Mouse (Mus musculus) liver, embryonic 13.5 days (tissue): ENCODE data around the gene Tsc1. TPM values are rescaled to one million over a fixed set of nuclear protein-coding genes. Genes with fewer than 3 reads are reported as not detected.
A peak's percentile ranks its signal among the peaks of the same experiment; 100 is the strongest.

ENCODE experiments used
- ATAC-seq: fragments of 200-750 bp; cut with Nextera tagmentation; 2 replicates; pipeline ENCODE4 v1.8.0; 2017; ENCODE audit warnings: low read depth, mild to moderate bottlenecking, moderate number of reproducible peaks, moderate library complexity
- DNase-seq: peaks from one replicate; pipeline ENCODE4 v3.0.0; 2022
- H3K27ac ChIP-seq: fragments of 300-500 bp; sonication (generic); 2 replicates; pipeline ENCODE4 v1.5.1; 2015; ENCODE audit warnings: moderate library complexity, mild to moderate bottlenecking, inconsistent platforms
- H3K27me3 ChIP-seq: fragments of 300-500 bp; sonication (generic); 2 replicates; pipeline ENCODE4 v1.6.1; 2015; ENCODE audit warnings: mild to moderate bottlenecking, inconsistent platforms
- H3K36me3 ChIP-seq: fragments of 300-500 bp; sonication (generic); 2 replicates; pipeline ENCODE4 v1.6.1; 2015; ENCODE audit warnings: mild to moderate bottlenecking, inconsistent platforms
- H3K4me1 ChIP-seq: fragments of 300-500 bp; sonication (generic); replicated peaks from 2 replicates; pipeline ENCODE4 v1.6.1; 2015; ENCODE audit warnings: inconsistent platforms
- H3K4me2 ChIP-seq: fragments of 300-500 bp; sonication (generic); 2 replicates; pipeline ENCODE4 v1.6.1; 2015; ENCODE audit warnings: inconsistent platforms, mild to moderate bottlenecking, moderate library complexity
- H3K4me3 ChIP-seq: fragments of 300-500 bp; sonication (generic); replicated peaks from 2 replicates; pipeline ENCODE4 v1.5.1; 2015; ENCODE audit warnings: mild to moderate bottlenecking, inconsistent platforms
- H3K9ac ChIP-seq: fragments of 300-500 bp; sonication (generic); 2 replicates; pipeline ENCODE4 v1.6.1; 2015; ENCODE audit warnings: mild to moderate bottlenecking, inconsistent platforms
- H3K9me3 ChIP-seq: fragments of 300-500 bp; sonication (generic); replicated peaks from 2 replicates; pipeline ENCODE4 v1.6.1; 2016; ENCODE audit warnings: inconsistent platforms
- WGBS: fragments of 180-500 bp; shearing (Covaris S2); methylation state at CpG from one replicate; pipeline ENCODE4 v1.1.7; 2015; ENCODE audit not compliant: insufficient replicate concordance; 5-methylcytosine and 5-hydroxymethylcytosine counted together
- polyA plus RNA-seq: library from polyadenylated mRNA; unstranded; fragments of >200 nt; fragmentation: Nextera tagmentation; extraction: Ambion mirVana; gene quantifications from 2 replicates; pipeline ENCODE4 v1.2.1, GENCODE M21; 2015

Gene Tsc1
- 7.8 and 8.4 TPM in 2 replicates for polyA plus RNA-seq

DNA sequence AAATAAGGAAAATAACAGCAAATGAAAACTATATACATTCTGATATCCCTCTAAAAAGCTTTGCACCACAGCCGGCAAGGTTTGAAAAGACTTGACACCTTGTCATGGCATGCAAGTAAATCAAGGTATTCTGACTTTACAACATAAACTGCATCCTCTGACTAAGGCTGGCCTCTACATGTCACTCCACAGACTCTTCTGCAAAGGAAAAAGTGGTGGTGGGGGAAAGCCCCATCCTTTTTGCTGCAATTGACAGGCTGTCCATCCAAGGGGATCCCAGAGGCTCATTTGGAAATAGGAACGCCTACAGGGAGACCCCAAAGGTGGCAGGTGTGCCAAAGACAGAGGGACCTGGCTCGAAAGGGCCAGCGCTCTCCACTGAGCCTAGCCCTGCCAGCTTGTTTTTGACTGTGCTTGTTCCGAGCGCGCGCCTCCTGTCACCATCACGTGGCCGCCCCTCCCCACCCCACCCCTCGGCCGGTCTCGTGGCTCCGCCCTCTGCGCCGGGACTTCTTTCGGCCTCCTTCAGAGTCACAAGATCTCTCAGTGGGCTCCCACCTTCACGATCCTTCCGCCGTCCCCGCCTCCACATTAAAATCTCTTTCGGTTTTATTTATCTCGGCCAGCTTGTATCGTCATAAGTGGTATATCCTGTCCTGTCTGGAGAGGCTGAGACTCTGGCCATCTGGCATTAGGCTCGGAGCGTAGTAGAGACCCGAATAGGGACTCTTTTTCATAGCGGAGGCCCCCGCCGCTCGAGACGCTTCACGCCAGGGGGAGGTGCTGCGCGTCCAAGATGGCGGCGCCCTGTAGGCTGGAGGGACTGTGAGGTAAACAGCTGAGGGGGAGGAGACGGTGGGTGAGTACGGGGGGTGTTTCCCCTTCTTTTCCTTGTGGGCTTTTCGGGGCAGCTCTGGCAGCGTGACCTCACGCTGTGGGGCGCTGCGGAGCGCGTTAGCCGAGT, at the start of gene Tsc1:
TSS of gene Tsc1 (plus strand) at position 768 of the 964 bp plus-strand sequence.
- ATAC-seq (peak; percentile 90), DNase-seq (peak; percentile 91)
- H3K4me1 ChIP-seq: peaks cover 62% of the 10 kb centered on the region
- no peaks in the 10 kb centered on the region for H3K27me3 ChIP-seq
- H3K9ac ChIP-seq: peak within 1 kb of the TSS; percentile 96
- no peaks in the 10 kb centered on the region for H3K36me3 ChIP-seq
- peak within 1 kb of the TSS; percentile 92 for H3K4me2 ChIP-seq
- peak within 1 kb of the TSS; percentile 100 for H3K4me3 ChIP-seq
- H3K9me3 ChIP-seq: no peaks in the 10 kb centered on the region
- 2% methylated on average over 47 of the region's 47 CpGs for WGBS
- H3K27ac ChIP-seq: peak within 1 kb of the TSS; percentile 90

DNA sequence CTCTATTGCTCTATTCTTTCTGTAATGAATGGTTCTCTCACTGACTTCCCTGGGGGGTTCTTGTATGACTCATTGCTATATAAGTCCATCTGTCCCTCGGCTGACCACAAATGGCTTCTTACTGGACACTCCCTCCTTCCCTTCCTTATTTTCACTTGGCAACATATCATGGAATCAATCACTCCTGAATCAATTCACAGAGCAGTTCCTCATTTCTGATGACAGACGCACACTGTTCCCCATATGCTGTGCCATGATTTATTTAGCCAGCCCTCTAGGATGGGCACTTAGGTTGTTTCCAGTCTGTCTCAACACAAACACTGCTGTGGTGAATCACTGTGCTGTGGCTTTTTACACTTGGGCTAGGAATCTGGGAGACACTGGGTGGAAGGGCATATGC, 49.5 kb upstream of the Tsc1 start:
- Histone ChIP-seq H3K36me3 (no peaks in the 10 kb centered on the region), H3K27me3 (0 out of 2 replicates have a peak, but pooled peaks cover 5% of the 10 kb centered on the region), H3K4me1 (peaks cover 46% of the 10 kb centered on the region), H3K9me3 (no peaks in the 10 kb centered on the region), H3K9ac (no peak overlapping the region), H3K27ac (no peak overlapping the region), H3K4me2 (no peak overlapping the region), H3K4me3 (no peak overlapping the region)
- WGBS: 28% methylated on average over 2 of the region's 2 CpGs
- ATAC-seq (no peak), DNase-seq (no peak)

DNA sequence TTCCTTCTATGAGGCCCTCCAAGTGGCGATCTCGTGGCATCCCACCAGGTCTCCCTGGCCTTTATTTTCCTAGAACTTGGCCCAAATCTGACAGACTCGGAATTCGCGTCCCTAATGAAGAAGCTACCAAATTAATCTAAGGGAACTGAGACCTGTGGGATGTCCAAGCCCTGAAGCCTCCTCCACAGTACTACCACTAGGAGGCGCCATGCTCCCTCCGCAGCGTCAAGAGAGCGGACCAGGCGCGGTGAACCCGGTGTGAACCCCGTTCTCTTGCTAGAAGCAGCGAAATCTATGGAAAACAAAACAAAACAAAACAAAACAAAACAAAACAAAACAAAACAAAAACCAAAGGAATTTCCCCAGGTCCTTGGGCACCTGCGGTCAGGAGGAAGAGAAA, 48.2 kb upstream of the Tsc1 start:
- Histone ChIP-seq H3K4me2 (peak overlapping the region; percentile 47), H3K27ac (no peak overlapping the region), H3K9me3 (no peaks in the 10 kb centered on the region), H3K27me3 (0 out of 2 replicates have a peak, but pooled peaks cover 5% of the 10 kb centered on the region), H3K4me3 (0 out of 2 replicates have a peak overlapping the region, but pooled peaks have one; percentile 5), H3K36me3 (no peaks in the 10 kb centered on the region), H3K4me1 (peaks cover 54% of the 10 kb centered on the region), H3K9ac (peak overlapping the region; percentile 46)
- 6% methylated on average over 15 of the region's 15 CpGs for WGBS
- DNase-seq: peak; percentile 70
- no peak for ATAC-seq

DNA sequence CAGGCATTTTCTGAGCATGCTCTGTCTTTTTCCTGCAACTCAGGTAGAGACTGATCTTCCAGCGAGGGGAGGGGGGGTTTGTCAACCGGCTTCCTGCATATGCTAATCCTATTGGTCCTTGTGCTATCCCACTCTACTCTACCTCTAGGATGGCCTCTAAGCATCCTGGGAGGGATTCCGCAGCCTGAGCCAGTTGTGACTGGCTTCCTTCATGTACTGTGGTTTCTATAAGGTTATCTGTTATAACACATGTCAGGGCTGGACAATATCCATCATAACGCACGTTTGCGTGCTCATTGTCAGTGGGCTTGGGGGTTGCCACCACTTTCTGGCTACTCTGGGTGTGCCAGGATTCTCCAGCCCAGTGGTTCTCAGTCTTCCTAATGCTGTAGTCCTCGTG, 45.0 kb upstream of the Tsc1 start:
- Histone ChIP-seq H3K36me3 (no peaks in the 10 kb centered on the region), H3K9ac (peak overlapping the region; percentile 49; the same call in 1 of the 2 replicates), H3K27me3 (0 out of 2 replicates have a peak, but pooled peaks cover 5% of the 10 kb centered on the region), H3K9me3 (no peaks in the 10 kb centered on the region), H3K27ac (peak overlapping the region; percentile 97), H3K4me3 (no peak overlapping the region), H3K4me2 (peak overlapping the region; percentile 5), H3K4me1 (peaks cover 85% of the 10 kb centered on the region)
- 19% methylated on average over 7 of the region's 7 CpGs for WGBS
- ATAC-seq (peak; percentile 42), DNase-seq (peak; percentile 50)

DNA sequence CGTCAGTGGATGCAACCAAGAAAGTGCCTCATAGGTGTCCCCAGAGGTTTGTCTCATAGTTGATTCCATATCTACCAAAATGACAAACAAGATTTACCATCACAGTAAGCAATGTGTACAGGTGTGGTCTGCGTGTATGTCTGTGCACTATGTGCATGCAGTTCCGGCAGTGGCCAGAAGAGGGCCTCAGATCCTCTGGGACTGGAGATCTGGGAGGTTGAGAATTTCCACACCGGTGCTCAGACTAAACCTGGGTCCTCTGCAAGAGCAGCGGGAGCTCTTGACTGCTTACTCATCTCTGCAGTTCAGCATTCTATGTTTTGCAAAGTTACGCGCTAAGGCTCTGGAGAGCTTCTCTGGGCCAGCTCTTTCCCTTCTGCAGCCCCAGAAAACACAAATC, 44.0 kb upstream of the Tsc1 start:
- Histone ChIP-seq H3K36me3 (no peaks in the 10 kb centered on the region), H3K9ac (peak overlapping the region; percentile 76), H3K4me2 (peak overlapping the region; percentile 64), H3K27me3 (0 out of 2 replicates have a peak, but pooled peaks cover 3% of the 10 kb centered on the region), H3K4me1 (peaks cover 93% of the 10 kb centered on the region), H3K27ac (peak overlapping the region; percentile 97), H3K4me3 (no peak overlapping the region), H3K9me3 (no peaks in the 10 kb centered on the region)
- DNase-seq (peak; percentile 72), ATAC-seq (no peak)
- 68% methylated on average over 7 of the region's 7 CpGs for WGBS

DNA sequence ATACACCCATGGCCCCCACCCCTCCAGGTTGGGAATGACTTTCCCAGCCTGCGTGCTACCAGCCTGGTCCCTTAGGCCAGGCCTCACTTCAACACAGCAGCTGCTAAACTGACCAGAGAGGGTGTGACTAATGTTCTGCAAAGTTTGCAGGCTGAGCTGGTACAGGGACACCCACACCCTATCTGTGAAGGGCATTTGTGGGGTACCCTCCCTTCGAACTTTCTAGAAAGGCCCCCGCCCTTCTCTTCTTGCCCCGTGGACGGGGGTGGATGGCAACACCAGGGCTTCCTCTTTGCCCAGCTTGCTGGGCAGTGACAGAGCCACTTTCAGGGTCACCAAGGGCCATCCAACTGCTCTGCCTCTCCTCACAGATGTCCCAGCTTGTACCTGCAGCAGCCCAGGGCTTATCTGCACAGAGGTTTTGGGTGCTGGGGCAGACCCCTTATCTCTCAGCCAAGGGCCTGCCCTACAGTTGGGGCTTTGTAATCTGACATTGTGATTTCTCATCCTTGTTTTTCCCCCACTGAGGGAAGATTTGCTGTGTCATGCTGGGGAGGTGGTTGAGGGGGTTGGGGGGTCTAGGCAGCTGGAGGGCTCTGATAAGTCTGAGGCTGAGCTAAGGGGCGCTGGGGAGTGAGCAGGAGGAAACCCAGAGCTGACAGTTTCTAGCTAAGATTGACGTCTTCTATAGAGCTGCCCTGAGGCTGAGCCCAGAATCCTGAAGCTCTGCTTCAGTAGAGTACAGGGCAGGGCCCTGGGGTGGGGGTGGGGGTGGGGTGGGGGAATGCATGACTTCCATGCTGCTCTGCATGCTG, 43.1 kb upstream of the Tsc1 start:
- Histone ChIP-seq H3K9me3 (no peaks in the 10 kb centered on the region), H3K27me3 (no peaks in the 10 kb centered on the region), H3K9ac (peak overlapping the region; percentile 76)

DNA sequence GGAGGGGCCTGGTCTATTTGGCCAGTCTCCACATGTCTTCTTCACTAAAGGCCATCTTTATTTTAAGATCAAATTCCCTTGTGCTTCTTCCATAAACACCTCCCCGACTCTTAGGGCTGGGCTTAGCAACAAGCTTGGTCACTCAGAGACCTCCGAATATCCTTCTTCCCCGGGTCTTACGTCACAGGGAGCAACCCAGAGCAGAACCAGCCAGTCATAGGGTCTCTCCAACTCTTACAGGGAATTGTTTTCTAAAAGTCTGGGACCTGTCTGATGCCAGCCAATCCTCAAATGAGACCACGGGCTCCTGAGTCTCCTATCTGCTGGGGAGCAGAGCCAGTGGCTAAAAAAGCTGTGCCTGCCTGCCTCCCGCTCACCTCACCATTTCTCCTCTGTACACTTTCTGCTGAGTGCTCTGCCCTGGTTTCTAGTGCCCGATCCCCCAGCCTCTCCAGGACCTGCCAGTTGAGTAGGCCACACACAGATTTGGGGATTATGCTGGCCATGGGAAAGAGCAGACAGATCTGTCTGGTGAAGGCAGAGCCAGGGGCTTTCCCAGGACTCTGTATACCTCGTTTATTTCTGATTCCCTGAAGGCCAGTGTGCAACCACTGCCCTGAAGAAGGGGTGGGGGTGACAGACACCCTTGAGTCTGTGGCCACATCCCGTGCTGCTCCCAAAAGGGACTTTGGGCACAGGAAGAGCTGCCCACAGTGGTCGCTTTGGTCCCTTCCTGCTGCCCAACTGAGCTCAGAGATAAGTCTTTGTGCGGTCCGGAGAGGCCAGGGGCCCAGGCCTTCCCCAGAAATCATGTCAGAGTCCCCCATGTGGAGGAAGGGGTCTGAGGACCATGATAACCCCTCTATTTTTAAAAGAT, 42.1 kb upstream of the Tsc1 start:
- WGBS: 15% methylated on average over 12 of the region's 12 CpGs
- Histone ChIP-seq H3K36me3 (no peaks in the 10 kb centered on the region), H3K4me2 (peak overlapping the region; percentile 64), H3K4me3 (peak overlapping the region; percentile 29; the same call in 1 of the 2 replicates), H3K4me1 (peaks cover 97% of the 10 kb centered on the region), H3K27me3 (no peaks in the 10 kb centered on the region), H3K9ac (peak overlapping the region; percentile 76), H3K9me3 (no peaks in the 10 kb centered on the region), H3K27ac (peak overlapping the region; percentile 97)
- ATAC-seq (no peak), DNase-seq (peak; percentile 43)

More for the DNA sequence above, 43.1 kb upstream of the Tsc1 start:
- Histone ChIP-seq H3K27ac (peak overlapping the region; percentile 97), H3K36me3 (no peaks in the 10 kb centered on the region), H3K4me3 (peak overlapping the region; percentile 29), H3K4me1 (peaks cover 98% of the 10 kb centered on the region), H3K4me2 (peak overlapping the region; percentile 64)
- peak; percentile 79 for ATAC-seq
- 16% methylated on average over 7 of the region's 7 CpGs for WGBS
- DNase-seq: peak; percentile 89

DNA sequence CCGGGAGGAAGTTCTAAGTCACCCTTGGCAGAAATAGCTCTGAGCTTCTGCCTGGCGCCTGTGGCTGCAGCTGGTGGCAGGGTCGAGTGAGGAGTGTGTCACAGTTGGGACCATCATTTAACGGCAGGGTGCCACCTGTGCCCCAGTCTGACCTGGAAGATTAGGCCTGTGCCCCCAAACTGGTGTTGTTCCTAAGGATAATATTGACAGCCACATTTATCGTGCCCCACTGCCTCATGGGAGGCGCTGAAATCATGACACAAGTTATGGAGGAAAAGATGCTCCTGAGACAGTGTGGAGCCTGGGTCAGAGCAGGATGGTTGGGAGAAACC, 41.5 kb upstream of the Tsc1 start:
- DNase-seq (no peak), ATAC-seq (no peak)
- 13% methylated on average over 6 of the region's 6 CpGs for WGBS
- Histone ChIP-seq H3K4me1 (peaks cover 97% of the 10 kb centered on the region), H3K4me3 (no peak overlapping the region), H3K27ac (peak overlapping the region; percentile 97), H3K4me2 (peak overlapping the region; percentile 64), H3K27me3 (no peaks in the 10 kb centered on the region), H3K36me3 (no peaks in the 10 kb centered on the region), H3K9ac (peak overlapping the region; percentile 76), H3K9me3 (no peaks in the 10 kb centered on the region)

DNA sequence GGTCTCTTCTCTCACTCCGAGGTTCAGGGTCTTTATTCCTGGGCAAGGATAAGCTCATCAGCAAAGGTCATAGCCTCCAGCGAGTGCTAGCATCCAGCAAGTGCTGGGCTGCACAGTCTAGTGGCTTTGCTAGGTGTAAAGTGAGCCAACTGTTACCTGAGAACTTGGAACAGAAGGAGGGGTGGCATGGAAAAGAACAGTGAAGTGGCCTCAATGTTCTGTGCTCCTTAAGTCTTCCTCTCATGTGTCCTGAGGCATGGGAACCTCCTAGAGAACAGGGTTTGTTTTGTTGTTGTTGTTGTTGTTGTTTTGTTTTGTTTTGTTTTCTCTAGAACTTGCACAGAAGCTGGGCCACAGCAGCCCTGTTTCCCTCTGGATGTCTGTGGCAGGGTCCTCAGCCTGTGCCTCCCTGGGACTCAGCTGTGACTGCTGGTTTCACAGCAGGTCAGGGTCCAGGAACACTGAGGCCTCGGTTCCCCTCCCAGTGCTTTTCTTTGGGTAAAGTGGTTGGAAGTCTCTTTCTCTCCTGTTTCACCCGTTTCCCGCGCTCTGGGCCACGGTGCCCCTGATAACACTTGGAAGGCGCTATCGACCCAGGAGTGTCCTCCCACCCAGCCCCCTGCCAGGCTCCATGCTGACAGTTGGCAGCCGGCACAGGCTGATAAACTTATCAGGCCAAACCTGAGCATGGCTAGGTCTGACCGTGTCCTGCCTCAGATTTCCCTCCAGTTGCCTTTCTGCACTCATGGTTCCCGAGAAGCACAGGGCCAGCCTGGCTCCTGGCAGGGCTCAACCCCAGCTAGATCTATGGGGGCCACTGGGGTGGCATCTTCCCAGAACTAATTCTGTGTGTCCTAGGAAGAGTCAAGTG, 39.1 kb upstream of the Tsc1 start:
- Histone ChIP-seq H3K9ac (peak overlapping the region; percentile 76), H3K4me3 (peak overlapping the region; percentile 24), H3K9me3 (no peaks in the 10 kb centered on the region), H3K27me3 (no peaks in the 10 kb centered on the region), H3K4me2 (peak overlapping the region; percentile 61), H3K36me3 (0 out of 2 replicates have a peak, but pooled peaks cover 3% of the 10 kb centered on the region), H3K4me1 (peaks cover 93% of the 10 kb centered on the region), H3K27ac (peak overlapping the region; percentile 97)
- ATAC-seq: peak; percentile 87
- WGBS: 5% methylated on average over 12 of the region's 12 CpGs
- peak; percentile 95 for DNase-seq

DNA sequence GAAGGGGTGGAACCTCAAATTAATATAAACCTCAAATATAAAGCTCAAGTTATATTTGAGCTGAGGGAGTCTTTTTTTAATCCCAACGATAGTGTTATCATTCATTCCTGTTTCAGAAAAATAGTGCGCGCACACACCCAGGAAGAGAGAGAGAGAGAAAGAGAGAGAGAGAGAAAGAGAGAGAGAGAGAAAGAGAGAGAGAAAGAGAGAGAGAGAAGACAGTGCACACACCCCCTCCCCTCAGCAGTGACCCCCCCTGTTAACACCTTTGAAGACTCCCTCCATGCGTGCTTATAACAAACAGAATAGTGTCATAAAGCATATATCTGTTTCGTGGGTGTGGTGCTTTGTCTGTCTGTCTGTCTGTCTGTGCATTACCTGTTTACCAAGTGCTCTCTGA, 37.5 kb upstream of the Tsc1 start:
- ATAC-seq: no peak
- Histone ChIP-seq H3K9me3 (no peaks in the 10 kb centered on the region), H3K36me3 (peaks cover 13% of the 10 kb centered on the region), H3K4me3 (no peak overlapping the region), H3K4me1 (peaks cover 93% of the 10 kb centered on the region), H3K27ac (peak overlapping the region; percentile 97), H3K9ac (peak overlapping the region; percentile 76), H3K27me3 (no peaks in the 10 kb centered on the region), H3K4me2 (no peak overlapping the region)
- WGBS: 45% methylated on average over 5 of the region's 5 CpGs
- no peak for DNase-seq
